Mouse (Mus musculus) forebrain, embryonic 12.5 days (tissue): ENCODE results near the gene Gm28043. TPM values are rescaled to one million over a fixed set of nuclear protein-coding genes. Genes with fewer than 3 reads are reported as not detected.
"Not testable (repeated sequence)": the region's sequence is repeated elsewhere in the genome, so short reads cannot be mapped to it uniquely, and the experiment has no call there.

ENCODE experiments used
- ATAC-seq: fragments of 200-750 bp; cut with Nextera tagmentation; 2 replicates; pipeline ENCODE4 v1.8.0; 2017; ENCODE audit warnings: moderate TSS enrichment; ENCODE audit not compliant: low FRiP score
- H3K27ac ChIP-seq: fragments of 300-500 bp; sonication (generic); 2 replicates; pipeline ENCODE4 v1.5.1; 2016; ENCODE audit warnings: mild to moderate bottlenecking
- H3K27me3 ChIP-seq: fragments of 300-500 bp; sonication (generic); 2 replicates; pipeline ENCODE4 v1.6.1; 2016; ENCODE audit warnings: mild to moderate bottlenecking
- H3K36me3 ChIP-seq: fragments of 300-500 bp; sonication (generic); replicated peaks from 2 replicates; pipeline ENCODE4 v1.6.1; 2016; ENCODE audit warnings: mild to moderate bottlenecking
- H3K4me1 ChIP-seq: fragments of 300-500 bp; sonication (generic); 2 replicates; pipeline ENCODE4 v1.6.1; 2016
- H3K4me2 ChIP-seq: fragments of 300-500 bp; sonication (generic); 2 replicates; pipeline ENCODE4 v1.6.1; 2016; ENCODE audit warnings: mild to moderate bottlenecking, moderate library complexity
- H3K4me3 ChIP-seq: fragments of 300-500 bp; sonication (generic); replicated peaks from 2 replicates; pipeline ENCODE4 v1.5.1; 2016; ENCODE audit warnings: mild to moderate bottlenecking
- H3K9ac ChIP-seq: fragments of 300-500 bp; sonication (generic); 2 replicates; pipeline ENCODE4 v1.6.1; 2016; ENCODE audit warnings: mild to moderate bottlenecking
- H3K9me3 ChIP-seq: fragments of 300-500 bp; sonication (generic); 2 replicates; pipeline ENCODE4 v1.6.1; 2016
- WGBS: fragments of 180-500 bp; shearing (Covaris S2); methylation state at CpG from one replicate; pipeline ENCODE4 v1.1.7; 2016; 5-methylcytosine and 5-hydroxymethylcytosine counted together
- polyA plus RNA-seq: library from polyadenylated mRNA; unstranded; fragments of >200 nt; fragmentation: Nextera tagmentation; extraction: Ambion mirVana; gene quantifications from 2 replicates; pipeline ENCODE4 v1.2.1, GENCODE M21; 2016

Gene Gm28043
- polyA plus RNA-seq, 1 experiment from 2014 or later = 4.6 TPM

DNA sequence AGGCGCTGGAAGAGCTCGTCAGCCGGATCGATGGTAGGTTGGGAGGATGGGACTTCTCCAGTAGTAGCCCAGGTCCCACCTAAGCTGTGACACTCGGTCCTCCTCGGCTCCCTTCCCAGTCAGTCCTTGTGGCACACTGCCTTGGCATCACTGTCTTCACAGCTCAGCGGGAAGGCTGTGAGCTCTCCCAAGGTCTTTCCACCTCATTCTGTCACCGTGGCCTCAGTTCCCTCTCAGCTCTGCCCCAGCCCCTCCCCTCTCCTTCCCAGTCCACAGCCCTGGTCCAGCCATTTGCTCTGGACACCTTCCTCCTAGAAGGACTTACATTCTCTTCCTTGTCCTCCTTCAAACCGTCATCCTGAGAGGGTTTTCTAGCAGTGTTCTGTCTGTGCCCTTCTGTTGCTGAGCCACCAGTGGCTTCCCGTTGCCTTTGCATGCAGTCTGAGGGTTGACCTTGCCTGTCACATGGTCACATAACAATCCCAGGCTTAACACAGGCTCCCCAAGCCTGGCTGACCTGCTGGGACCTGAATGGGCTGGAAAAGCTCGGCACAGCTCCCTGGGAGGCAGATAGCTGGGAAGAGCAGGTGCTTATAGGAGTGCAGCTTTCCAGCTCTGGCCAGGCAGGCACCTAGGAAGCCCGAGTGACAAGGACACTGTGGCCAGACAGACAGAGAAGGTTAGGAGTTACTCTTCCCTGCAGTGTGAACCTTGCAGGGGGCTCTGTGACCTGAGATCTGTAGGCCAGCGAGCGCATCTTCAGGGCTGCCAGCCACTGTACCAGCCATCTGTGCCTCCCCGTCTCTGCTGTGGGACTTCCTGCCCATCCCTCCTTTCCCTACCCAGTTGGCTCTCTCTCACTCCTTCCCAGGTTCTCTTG is 18.5 kb upstream of the Gm28043 start:
- Histone ChIP-seq H3K9me3 (no peaks in the 10 kb centered on the region), H3K9ac (no peak overlapping the region), H3K27ac (no peak overlapping the region; the same call in 1 of the 2 replicates), H3K36me3 (peaks cover 46% of the 10 kb centered on the region), H3K4me1 (peaks cover 17% of the 10 kb centered on the region; the same call in 1 of the 2 replicates), H3K4me2 (no peak overlapping the region), H3K27me3 (no peaks in the 10 kb centered on the region), H3K4me3 (no peak overlapping the region)
- 83% methylated on average over 15 of the region's 15 CpGs for WGBS
- no peak for ATAC-seq

DNA sequence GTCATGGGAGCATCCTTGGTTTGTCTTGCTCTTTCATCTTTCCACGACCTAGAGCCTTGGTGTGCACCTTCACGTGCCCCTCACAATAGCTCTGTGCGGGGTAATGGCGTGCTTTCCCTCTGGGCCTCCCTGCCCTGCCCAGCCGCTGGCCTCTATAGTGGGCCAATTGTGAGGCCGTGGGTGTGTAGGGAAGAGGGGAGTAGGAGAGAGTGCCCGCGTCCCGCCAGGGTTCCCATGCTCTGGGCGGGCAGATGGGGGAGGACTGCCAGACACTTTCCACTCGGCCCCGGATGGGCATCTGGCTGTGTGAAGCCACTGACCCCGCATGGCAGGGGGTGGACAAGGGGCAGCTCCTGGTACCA is 17.9 kb upstream of the Gm28043 start:
- no peak for ATAC-seq
- no peak overlapping the region for H3K4me3 ChIP-seq
- peaks cover 46% of the 10 kb centered on the region for H3K36me3 ChIP-seq
- H3K4me2 ChIP-seq = no peak overlapping the region
- 83% methylated on average over 13 of the region's 13 CpGs for WGBS
- H3K9ac ChIP-seq = no peak overlapping the region
- no peaks in the 10 kb centered on the region for H3K27me3 ChIP-seq
- no peaks in the 10 kb centered on the region for H3K9me3 ChIP-seq
- H3K27ac ChIP-seq = no peak overlapping the region; the same call in 1 of the 2 replicates
- H3K4me1 ChIP-seq = peaks cover 17% of the 10 kb centered on the region; the same call in 1 of the 2 replicates

DNA sequence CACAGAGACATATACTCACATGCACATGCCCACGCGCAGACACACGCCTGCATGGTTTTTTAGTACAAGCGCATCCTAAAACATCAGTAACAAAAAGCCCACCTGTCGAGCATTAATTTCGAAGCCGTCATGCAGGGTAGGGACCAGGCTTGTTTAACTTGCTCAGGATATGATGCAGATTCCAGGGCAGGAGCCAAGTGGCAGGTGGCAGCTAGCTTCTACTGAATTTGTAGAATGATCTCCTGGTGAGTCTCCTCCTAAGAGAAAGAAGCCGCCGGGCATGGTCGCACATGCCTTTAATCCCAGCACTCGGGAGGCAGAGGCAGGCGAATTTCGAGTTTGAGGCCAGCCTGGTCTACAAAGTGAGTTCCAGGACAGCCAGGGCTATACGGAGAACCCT is 15.6 kb upstream of the Gm28043 start:
- H3K36me3 ChIP-seq = peaks cover 51% of the 10 kb centered on the region
- peaks cover 17% of the 10 kb centered on the region; the same call in 1 of the 2 replicates for H3K4me1 ChIP-seq
- WGBS = 95% methylated on average over 14 of the region's 14 CpGs
- H3K9ac ChIP-seq = no peak overlapping the region
- H3K4me2 ChIP-seq = no peak overlapping the region
- H3K27me3 ChIP-seq = no peaks in the 10 kb centered on the region
- H3K9me3 ChIP-seq = no peaks in the 10 kb centered on the region
- H3K4me3 ChIP-seq = no peak overlapping the region
- no peak for ATAC-seq
- H3K27ac ChIP-seq = no peak overlapping the region

DNA sequence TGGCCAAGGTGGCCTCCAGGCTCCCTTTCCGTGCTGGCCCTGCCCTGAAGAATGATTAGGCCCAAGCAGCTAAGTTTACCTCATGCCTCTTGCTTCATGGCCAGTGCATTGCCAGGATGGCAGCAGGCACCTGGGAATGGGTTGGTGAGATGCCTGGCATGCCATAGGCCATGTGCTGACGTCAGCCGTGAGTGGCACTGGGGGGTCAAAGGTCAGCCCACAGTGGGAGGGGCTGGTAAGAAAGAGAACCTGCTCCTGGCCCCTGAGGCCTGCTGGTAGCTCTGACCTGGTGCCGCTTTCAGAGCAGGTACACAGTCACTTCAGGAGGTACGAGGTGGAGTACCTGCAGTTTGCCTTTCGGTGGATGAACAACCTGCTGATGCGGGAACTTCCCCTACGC is 15.1 kb upstream of the Gm28043 start:
- Histone ChIP-seq H3K27me3 (no peaks in the 10 kb centered on the region), H3K9ac (no peak overlapping the region), H3K27ac (no peak overlapping the region), H3K4me1 (peaks cover 17% of the 10 kb centered on the region; the same call in 1 of the 2 replicates), H3K36me3 (peaks cover 49% of the 10 kb centered on the region), H3K9me3 (no peaks in the 10 kb centered on the region), H3K4me3 (no peak overlapping the region), H3K4me2 (no peak overlapping the region)
- WGBS = 89% methylated on average over 8 of the region's 8 CpGs
- ATAC-seq = no peak

DNA sequence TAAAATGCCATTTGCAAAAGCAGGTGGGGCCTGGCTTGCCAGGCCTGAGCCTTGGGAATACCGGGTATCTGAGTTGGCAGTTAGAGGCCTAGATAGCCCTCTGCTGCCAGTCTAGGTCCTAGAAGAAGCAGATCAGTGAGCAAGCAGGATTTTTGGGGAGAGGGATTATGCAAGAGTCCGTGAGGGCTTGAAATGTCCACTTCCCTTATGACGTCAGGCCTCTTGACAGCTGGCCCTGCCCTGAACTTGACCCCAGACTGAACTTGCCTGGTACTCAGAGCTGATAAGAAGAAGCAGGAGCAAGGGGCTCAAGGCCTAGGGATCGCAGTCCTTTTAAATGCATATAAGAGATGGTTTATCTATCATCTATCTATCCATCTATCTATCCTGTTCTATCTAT is 13.3 kb upstream of the Gm28043 start:
- Histone ChIP-seq H3K9ac (no peak overlapping the region), H3K36me3 (peaks cover 44% of the 10 kb centered on the region), H3K4me3 (no peak overlapping the region), H3K27me3 (no peaks in the 10 kb centered on the region), H3K27ac (no peak overlapping the region), H3K4me2 (no peak overlapping the region), H3K9me3 (no peaks in the 10 kb centered on the region), H3K4me1 (peaks cover 9% of the 10 kb centered on the region; the same call in 1 of the 2 replicates)
- no peak for ATAC-seq
- 81% methylated on average over 4 of the region's 4 CpGs for WGBS

DNA sequence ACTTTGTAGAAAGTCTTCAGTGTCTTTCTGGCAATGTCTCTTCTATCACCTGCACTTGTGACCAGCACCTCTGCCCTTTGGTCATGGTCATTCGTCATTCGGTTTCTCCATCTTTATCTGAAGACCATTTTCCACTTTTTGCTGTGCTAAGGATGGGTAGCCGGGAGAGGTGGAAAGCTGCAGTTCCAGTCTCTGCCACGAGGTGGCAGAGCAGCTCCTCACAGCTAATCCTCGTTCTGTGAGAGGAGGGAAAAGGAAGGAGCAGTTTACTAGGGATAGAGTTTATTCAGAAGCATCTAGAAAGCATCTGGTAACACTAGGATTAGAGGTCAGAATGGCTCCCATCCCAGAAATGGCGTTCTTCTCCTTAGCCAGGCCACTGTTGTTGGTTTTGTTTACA is 11.4 kb upstream of the Gm28043 start:
- Histone ChIP-seq H3K36me3 (peaks cover 44% of the 10 kb centered on the region), H3K27me3 (no peaks in the 10 kb centered on the region), H3K9ac (no peak overlapping the region), H3K9me3 (no peaks in the 10 kb centered on the region), H3K27ac (no peak overlapping the region), H3K4me3 (no peak overlapping the region), H3K4me1 (no peaks in the 10 kb centered on the region), H3K4me2 (no peak overlapping the region)
- ATAC-seq = 0 out of 2 replicates have a peak, but pooled peaks have one; percentile 30
- 25% methylated on average over 6 of the region's 6 CpGs for WGBS

DNA sequence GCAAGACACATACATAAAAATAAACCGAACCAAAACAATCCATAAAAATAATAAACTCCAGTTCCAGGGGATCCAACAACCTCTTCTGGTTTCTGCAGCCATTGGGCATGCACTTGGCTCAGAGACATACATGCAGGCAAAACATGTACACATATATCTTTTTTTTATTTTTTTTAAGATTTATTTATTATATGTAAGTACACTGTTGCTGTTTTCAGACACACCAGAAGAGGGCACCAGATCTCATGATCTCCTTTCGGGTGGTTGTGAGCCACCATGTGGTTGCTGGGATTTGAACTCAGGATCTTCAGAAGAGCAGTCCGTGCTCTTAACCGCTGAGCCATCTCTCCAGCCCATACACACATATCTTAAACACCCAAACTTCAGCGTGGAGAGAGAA is 1.2 kb upstream of the Gm28043 start:
- WGBS = 87% methylated on average over 5 of the region's 5 CpGs
- not testable (repeated sequence) for H3K27ac ChIP-seq, H3K9ac ChIP-seq, H3K4me2 ChIP-seq, H3K9me3 ChIP-seq, ATAC-seq, H3K4me3 ChIP-seq, H3K27me3 ChIP-seq
- peaks cover 14% of the 10 kb centered on the region for H3K36me3 ChIP-seq
- peaks cover 29% of the 10 kb centered on the region for H3K4me1 ChIP-seq

DNA sequence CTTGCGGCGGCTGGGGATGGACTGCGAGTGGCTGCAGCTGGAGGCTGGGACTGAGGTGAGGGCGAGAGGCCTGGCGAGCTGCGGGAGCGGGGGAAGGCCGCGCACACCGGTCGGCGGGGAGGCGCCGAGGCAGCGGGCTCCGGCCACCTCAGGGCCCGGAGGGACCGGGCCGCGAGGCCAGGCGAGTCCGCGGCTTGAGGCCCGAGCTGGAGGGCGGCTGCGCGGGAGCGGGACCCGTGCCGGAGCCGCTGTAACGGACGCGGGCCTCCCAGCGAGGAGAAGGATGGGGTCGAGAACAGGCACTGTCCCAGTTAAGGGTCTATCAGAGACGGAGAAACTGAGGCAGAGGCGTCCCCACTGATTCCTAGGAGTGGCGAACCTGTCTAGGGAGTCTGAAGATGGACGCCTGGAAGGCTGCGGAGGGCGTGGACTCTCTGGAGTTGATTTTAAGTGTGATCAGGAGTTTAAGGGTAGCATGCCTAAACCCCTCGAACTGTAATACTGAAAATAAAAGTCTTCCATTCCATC is 412 bp downstream of the Gm28043 start:
- ATAC-seq = peak; percentile 60
- Histone ChIP-seq H3K9me3 (no peaks in the 10 kb centered on the region), H3K4me2 (peak overlapping the region; percentile 87), H3K27me3 (no peaks in the 10 kb centered on the region), H3K36me3 (peaks cover 26% of the 10 kb centered on the region), H3K4me1 (peaks cover 29% of the 10 kb centered on the region), H3K27ac (peak overlapping the region; percentile 95), H3K4me3 (peak overlapping the region; percentile 99), H3K9ac (peak overlapping the region; percentile 99)
- WGBS = under 1% methylated on average over 42 of the region's 43 CpGs

DNA sequence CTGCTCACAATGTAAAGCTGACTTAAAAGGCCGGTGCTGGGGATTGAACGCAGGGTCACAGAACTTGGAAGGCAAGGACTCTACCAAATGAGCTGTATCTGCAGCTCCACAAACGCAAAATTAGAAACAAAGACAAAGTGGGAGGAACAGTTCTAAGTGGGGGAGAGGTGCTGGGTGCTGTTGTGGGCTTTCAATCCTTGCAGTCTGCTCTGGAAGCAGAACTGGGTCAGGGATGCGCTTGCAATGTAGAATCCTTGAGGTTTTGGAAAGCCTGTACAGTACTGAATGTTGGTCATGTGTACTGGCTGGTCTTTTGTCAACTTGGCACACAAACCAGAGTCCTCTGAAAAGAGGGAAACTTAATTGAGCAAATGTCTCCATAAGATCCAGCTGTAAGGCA is 940 bp downstream of the Gm28043 start:
- H3K9ac ChIP-seq = peak overlapping the region; percentile 99
- no peaks in the 10 kb centered on the region for H3K9me3 ChIP-seq
- peaks cover 29% of the 10 kb centered on the region for H3K4me1 ChIP-seq
- peak overlapping the region; percentile 87 for H3K4me2 ChIP-seq
- no peaks in the 10 kb centered on the region for H3K27me3 ChIP-seq
- H3K27ac ChIP-seq = peak overlapping the region; percentile 95
- no peak for ATAC-seq
- peaks cover 29% of the 10 kb centered on the region for H3K36me3 ChIP-seq
- H3K4me3 ChIP-seq = peak overlapping the region; percentile 99
- WGBS = 7% methylated on average over 4 of the region's 4 CpGs

DNA sequence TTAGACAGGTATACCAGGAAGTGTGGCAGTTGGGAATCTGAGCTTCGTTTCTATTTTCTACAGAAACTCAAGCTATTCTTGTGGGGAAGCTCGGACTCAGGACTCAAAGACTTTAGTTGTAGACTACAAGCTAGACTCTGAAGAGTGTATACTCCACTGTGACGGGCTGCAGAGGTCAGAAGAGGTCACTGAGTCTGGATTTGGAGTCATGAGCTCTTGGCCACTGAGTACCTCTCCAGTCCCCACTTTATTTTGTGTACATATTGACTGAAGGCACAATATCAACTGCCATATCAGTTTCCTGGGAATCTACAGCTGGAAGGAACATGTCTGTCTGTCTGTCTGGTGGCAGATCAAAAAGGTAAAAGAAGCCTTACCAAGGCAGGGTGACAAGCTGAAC is 4.6 kb downstream of the Gm28043 start:
- H3K36me3 ChIP-seq = peaks cover 65% of the 10 kb centered on the region
- no peaks in the 10 kb centered on the region for H3K9me3 ChIP-seq
- H3K4me3 ChIP-seq = no peak overlapping the region
- no peak for ATAC-seq
- no peak overlapping the region for H3K9ac ChIP-seq
- no peaks in the 10 kb centered on the region for H3K27me3 ChIP-seq
- H3K4me2 ChIP-seq = no peak overlapping the region
- WGBS = 91% methylated on average over 3 of the region's 3 CpGs
- H3K4me1 ChIP-seq = peaks cover 26% of the 10 kb centered on the region
- H3K27ac ChIP-seq = no peak overlapping the region

DNA sequence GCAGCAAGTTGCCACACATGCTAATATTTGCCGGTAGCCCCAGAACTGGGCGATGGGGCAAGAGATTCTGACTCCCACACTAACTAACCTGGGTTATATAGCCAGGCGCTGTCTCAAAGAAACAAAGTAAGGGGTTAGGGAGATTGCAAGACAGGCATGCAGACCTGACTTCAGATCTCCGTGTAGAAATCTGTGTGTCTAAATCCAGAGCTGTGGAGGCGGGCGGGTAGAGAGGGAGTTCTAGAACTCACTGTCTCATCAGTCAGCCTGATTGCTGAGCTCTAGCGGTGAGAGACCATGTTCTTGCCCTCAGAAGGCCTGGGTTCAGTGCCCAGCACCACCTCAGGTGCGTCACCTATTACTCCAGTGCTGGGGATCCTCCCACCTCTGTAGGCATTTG is 8.8 kb downstream of the Gm28043 start:
- WGBS = 96% methylated on average over 8 of the region's 8 CpGs
- Histone ChIP-seq H3K4me2 (no peak overlapping the region), H3K36me3 (peaks cover 93% of the 10 kb centered on the region), H3K9me3 (no peaks in the 10 kb centered on the region), H3K4me1 (no peaks in the 10 kb centered on the region), H3K27ac (no peak overlapping the region), H3K4me3 (no peak overlapping the region), H3K9ac (no peak overlapping the region), H3K27me3 (no peaks in the 10 kb centered on the region)
- ATAC-seq = no peak

DNA sequence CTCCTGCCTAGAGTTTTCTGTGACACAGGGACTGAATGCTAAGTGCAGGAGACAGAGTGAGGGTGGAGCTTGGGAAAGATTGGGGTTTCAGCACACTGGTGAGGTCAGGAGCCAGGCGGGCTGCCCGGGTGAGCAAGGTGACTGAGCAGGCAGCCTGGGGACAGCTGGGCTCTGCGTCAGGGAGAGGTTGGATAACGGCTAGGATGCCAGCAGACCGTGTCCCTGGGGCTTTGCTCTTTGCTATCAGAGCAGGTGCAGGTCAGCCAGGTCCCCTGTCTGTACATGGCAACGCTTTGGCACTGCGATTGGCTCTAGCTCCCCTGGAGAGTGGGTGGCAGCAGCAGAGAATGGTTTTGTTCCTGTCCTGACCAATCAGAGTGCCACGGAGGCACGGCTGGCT is 12.6 kb downstream of the Gm28043 start:
- H3K27me3 ChIP-seq = no peaks in the 10 kb centered on the region
- no peak overlapping the region for H3K4me3 ChIP-seq
- peaks cover 94% of the 10 kb centered on the region for H3K36me3 ChIP-seq
- no peak overlapping the region for H3K27ac ChIP-seq
- H3K4me2 ChIP-seq = no peak overlapping the region
- no peaks in the 10 kb centered on the region for H3K4me1 ChIP-seq
- no peak overlapping the region for H3K9ac ChIP-seq
- WGBS = 95% methylated on average over 9 of the region's 9 CpGs
- no peaks in the 10 kb centered on the region for H3K9me3 ChIP-seq
- no peak for ATAC-seq

DNA sequence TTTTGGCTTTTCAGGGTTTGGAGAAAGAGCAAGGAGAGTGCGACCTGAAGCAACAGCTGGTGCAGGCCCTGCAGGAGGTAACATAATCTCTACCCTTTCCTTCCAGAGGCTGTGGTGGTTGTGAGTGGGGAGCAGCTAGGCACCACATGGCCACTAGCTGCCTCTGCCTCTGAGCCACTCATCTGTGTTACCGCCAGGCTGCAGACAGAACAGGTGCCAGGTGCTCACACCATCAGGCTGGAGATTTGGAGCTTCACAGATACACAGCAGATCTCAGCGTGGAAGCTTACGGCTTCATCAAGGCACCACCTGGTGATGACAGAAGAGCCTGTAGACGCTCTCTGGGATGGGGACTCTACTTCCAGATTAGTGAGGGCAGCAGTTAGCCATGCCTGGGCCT is 14.3 kb downstream of the Gm28043 start:
- no peaks in the 10 kb centered on the region for H3K27me3 ChIP-seq
- 89% methylated on average over 5 of the region's 5 CpGs for WGBS
- peaks cover 89% of the 10 kb centered on the region for H3K36me3 ChIP-seq
- no peak overlapping the region for H3K9ac ChIP-seq
- H3K9me3 ChIP-seq = no peaks in the 10 kb centered on the region
- no peaks in the 10 kb centered on the region for H3K4me1 ChIP-seq
- H3K4me2 ChIP-seq = no peak overlapping the region
- no peak for ATAC-seq
- no peak overlapping the region for H3K27ac ChIP-seq
- H3K4me3 ChIP-seq = no peak overlapping the region
